Mouse (Mus musculus): ENCODE results near the gene Pparg.

Gene Pparg

GRCm38 (mm10) chr6:115360776-115361605, at the start of gene Pparg:
Gene Pparg (plus strand): TSS chr6:115360951.
- DNase-seq, result peak; percentile 36

GRCm38 (mm10) chr6:115312780-115313179, 48.0 kb upstream of the Pparg start:
- no peak for DNase-seq

GRCm38 (mm10) chr6:115313235-115313738, 47.5 kb upstream of the Pparg start:
- DNase-seq, result no peak

GRCm38 (mm10) chr6:115313910-115314309, 46.8 kb upstream of the Pparg start:
- DNase-seq, result no peak

GRCm38 (mm10) chr6:115315770-115316169, 45.0 kb upstream of the Pparg start:
- DNase-seq, result no peak

GRCm38 (mm10) chr6:115316811-115317221, 43.9 kb upstream of the Pparg start:
- no peak for DNase-seq

GRCm38 (mm10) chr6:115318811-115319210, 41.9 kb upstream of the Pparg start:
- DNase-seq, result no peak

- no peak for DNase-seq
Measured at GRCm38 (mm10) chr6:115319686-115320085, 41.1 kb upstream of the Pparg start.

- DNase-seq, result no peak
Measured at GRCm38 (mm10) chr6:115320927-115321714, 39.6 kb upstream of the Pparg start.

- no peak for DNase-seq
Measured at GRCm38 (mm10) chr6:115321883-115322351, 38.8 kb upstream of the Pparg start.

GRCm38 (mm10) chr6:115322956-115323355, 37.8 kb upstream of the Pparg start:
- DNase-seq, result no peak

- no peak for DNase-seq
Measured at GRCm38 (mm10) chr6:115330964-115331363, 29.8 kb upstream of the Pparg start.

- no peak for DNase-seq
Measured at GRCm38 (mm10) chr6:115333099-115333694, 27.6 kb upstream of the Pparg start.

GRCm38 (mm10) chr6:115335536-115335935, 25.2 kb upstream of the Pparg start:
- DNase-seq, result no peak

GRCm38 (mm10) chr6:115340084-115340483, 20.7 kb upstream of the Pparg start:
- no peak for DNase-seq

GRCm38 (mm10) chr6:115343096-115343495, 17.7 kb upstream of the Pparg start:
- no peak for DNase-seq

- DNase-seq, result no peak
Measured at GRCm38 (mm10) chr6:115343570-115343969, 17.2 kb upstream of the Pparg start.

GRCm38 (mm10) chr6:115344101-115344500, 16.6 kb upstream of the Pparg start:
- DNase-seq, result no peak

- peak; percentile 23 for DNase-seq
Measured at GRCm38 (mm10) chr6:115344513-115344912, 16.2 kb upstream of the Pparg start.

- DNase-seq, result no peak
Measured at GRCm38 (mm10) chr6:115345013-115345412, 15.7 kb upstream of the Pparg start.

- DNase-seq, result no peak
Measured at GRCm38 (mm10) chr6:115349641-115350464, 10.9 kb upstream of the Pparg start.

All from liver (tissue).